Mouse (Mus musculus): ENCODE measurements at regions not wholly inside any gene's neighbourhood (a gene's known extent, or its start where the extent isn't known, plus 50 kb on each side); places are given as distances from the start of the nearest gene placed in this dataset.

DNA sequence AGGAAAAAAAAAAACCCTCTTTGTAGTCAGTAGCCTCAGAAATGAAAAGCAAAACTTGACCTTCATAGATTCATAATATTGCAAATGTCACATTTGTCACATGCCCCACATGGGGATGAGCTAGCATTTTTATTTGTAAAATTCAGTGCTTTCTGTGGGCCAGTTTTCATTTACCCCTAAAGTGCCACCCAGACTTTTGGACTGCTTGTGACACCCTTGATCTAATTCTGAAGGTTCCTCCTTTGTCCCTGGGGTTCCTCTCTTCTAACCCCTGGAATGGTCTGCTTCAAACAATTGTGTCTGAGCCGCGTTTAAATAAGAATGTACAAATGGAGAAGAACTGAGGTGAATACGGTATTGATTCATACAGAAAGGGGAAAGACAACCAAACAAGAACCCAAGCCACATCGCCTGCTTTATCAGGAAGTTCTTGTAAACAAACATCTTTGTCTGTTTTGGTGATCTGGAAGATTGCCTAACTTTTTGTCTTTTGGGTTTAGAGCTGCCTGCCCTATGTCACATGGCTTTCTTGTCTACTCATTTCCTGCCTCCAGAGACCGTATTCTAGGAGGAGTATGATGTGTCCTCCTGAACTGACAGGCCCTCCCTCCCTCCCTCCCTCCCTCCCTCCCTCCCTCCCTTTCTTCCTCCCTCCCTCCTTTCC lies 203.1 kb upstream of the Gm9833 start:
- no peak for DNase-seq (ENCODE audit: extremely low spot score)

- DNase-seq (ENCODE audit: extremely low spot score) = no peak
These were observed 202.3 kb upstream of the Gm9833 start for GRCm38 (mm10) chr3:9885565-9885964.

DNA sequence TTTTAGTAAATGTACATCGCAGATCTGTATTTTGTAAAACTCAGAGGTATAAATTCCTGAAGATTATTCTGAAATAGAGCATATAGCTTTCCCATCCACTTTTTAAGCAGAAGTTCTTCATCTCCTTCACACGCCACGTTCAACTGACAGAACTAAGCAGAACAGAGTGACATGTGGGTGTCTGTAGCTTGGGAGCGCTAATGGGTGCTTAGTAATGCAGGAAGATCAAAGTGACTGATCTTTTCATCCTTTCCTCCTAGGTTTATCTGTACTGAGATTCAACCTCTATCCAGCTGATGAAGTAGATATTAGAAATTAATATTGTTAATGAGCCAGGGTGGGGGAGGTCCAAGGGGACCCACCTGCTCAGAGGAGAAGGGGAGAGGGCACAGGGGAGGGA lies 201.8 kb upstream of the Gm9833 start:
- no peak for DNase-seq (ENCODE audit: extremely low spot score)

DNA sequence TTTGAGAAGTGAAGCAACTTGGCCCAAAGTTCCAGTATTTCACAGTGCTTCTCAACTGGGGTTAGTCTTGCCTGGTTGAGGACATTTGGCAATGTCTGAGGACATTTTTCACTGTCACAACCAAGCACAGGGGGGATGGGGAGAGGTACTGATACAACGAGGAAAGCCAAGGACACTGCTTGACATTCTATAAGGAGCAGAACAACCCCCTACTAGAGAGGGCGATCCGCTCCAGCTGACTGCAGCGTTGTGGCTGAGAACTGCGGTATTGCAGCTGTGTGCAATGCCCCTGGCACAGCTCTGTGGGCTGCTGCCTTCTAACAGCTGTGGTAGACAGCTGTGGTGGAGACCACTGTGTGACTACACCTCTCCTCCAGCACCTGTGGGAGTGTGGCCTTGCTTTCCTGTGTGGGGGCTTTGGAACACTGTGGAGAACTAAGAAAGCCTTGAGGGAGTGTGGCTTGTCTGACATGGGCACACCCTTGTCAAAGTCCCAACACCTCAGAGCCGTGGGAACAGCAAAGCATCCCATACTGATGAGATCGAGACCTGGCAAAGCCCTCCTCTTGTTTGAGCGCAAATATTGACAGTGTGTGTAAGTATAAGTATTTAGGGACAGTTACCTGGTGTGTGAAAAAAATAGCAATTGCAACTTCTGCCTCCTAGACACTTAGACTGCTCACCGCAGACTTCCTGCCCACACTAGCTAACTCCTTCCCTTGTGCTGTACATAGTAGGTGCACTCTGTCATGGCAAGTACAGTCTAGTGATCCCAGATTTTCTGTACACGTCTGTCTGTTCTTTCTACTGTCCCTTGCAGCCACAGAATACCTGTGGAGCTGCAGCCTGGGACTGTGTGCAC lies 200.9 kb upstream of the Gm9833 start:
- DNase-seq (ENCODE audit: extremely low spot score) = no peak

GRCm38 (mm10) chr3:9887627-9887994 lies 200.3 kb upstream of the Gm9833 start:
- no peak for DNase-seq (ENCODE audit: extremely low spot score)

DNA sequence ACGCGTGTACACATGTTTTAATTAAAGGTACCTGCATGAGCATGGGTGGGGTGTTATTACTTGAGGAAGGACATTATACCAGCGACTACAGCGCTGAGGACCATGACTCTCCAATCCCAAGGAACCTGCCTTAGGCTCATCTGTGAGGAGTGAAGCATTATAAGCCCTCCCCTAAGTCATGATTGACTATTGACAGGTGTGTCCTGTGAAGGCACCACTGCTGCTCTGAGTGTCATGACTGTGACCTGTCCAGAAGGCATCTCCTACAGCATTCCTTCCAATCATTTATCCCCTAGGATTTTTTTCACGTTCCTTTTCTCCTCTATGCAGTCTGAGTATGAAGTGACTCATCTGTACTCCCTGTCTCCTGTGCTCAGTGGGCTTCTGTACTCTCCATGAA lies 199.9 kb upstream of the Gm9833 start:
- DNase-seq (ENCODE audit: extremely low spot score) = no peak

DNA sequence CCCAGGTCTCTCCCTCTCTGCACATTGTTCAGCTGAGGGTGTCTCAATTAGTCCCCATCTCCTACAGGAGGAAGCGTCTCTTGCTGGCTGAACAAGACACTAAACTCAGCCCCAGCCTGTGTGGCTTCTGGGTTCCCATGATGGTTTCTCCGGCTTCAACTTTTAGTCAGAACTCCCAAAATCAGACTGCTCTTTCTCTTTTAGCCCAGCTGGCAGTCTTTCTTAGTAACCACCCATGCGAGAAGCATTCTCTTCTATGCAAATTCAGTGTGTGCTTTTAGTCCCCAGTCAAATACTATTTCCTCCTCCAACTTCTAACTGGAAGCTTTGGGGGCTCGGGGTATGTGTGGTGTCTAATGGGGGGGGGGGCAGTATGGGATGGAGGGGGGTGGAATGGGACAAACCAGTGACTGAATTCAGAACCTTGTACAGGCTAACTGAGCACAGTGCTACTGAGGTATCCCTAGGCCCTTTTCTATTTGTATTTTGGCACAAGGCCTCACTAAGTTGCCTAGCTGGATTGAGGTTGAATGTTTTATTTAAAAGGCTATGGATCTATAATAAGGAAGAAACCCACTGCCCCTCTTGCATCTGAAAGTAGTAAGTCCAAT lies 194.9 kb upstream of the Gm9833 start:
- DNase-seq (ENCODE audit: extremely low spot score) = no peak

- DNase-seq (ENCODE audit: extremely low spot score) = no peak
These were observed 192.3 kb upstream of the Gm9833 start for GRCm38 (mm10) chr3:9895396-9896135.

- no peak for DNase-seq (ENCODE audit: extremely low spot score)
These were observed 191.6 kb upstream of the Gm9833 start for GRCm38 (mm10) chr3:9896303-9896702.

DNA sequence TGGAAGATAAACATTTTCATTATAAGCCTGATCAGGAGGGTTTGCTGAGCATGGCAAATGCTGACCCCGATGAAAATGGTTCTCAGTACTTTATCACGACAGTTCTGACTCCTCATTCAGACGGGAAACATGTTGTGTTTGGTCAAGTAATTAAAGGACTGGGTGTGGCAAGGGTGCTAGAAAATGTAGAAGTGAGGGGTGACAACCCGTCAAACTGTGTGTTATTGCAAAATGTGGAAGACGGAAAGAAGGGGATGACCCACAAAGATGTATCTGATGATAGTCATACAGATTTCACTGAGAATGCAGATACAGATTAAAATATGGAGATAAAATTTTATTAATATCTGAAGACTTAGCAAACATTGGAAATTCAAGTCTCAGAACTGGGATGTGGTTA lies 186.2 kb upstream of the Gm9833 start:
- no peak for DNase-seq (ENCODE audit: extremely low spot score)

GRCm38 (mm10) chr3:9913357-9913756 lies 174.6 kb upstream of the Gm9833 start:
- DNase-seq (ENCODE audit: extremely low spot score) = no peak

DNA sequence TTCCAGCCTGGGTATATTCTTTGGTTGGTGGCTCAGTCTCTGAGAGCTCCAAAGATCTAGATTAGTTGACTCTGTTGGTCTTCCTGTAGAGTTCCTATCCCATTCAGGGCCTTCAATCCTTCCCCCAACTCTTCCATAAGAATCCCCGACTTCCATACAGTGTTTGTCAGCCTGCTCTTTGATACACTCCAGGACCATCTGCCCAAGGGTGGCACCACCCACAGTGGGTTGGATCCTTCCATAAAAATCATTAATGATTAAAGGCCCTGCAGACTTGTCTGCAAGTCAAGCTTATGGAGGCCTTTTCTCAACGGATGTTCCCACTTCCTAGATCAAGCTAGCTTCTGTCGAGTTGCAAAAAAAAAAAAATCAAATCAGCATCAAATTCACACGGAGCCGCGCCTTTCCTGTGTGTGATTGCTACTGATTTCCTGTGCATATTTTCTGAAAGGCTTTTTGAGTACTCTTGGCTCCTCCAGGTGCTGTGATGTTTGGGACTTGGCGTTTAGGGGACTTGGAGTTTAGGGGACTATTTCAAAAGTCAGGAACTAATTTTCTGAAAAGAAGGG lies 171.3 kb upstream of the Gm9833 start:
- DNase-seq (ENCODE audit: extremely low spot score) = no peak

DNA sequence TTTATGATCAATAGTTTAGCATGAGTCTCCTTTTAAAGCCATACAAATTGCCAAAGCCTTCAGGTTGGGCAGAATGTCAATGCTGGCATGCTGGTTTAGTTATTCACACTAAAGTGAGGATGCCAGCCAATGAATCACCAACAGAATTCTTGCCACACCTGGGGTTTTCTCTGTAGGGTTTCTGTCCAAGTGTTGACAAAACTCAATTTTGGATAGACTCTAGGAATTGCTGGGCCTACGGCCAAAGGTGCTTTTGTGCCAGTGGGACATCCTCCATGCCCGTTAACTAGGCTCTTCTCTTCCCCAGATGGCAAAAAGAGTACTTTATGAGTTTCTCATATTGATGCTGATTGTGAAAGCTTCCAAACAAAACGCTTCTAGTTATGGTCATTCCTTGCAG lies 167.6 kb upstream of the Gm9833 start:
- DNase-seq (ENCODE audit: extremely low spot score) = no peak

DNA sequence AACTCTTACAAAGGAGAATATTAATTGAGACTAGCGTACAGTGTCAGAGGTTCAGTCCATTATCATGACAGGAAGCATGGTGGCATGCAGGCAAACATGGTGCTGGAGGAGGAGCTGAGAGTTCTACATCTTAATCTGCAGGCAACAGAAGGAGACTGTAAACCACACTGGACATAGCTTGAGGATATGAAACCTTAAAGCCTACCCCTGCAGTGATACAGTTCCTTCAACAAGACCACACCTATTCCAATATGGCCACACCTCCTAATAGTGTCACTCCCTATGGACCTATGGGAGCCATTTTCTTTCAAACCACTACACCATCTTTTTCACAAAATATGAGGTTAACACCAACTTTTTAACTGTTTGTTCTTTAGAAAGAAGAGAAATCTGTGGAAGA lies 166.2 kb upstream of the Gm9833 start:
- DNase-seq (ENCODE audit: extremely low spot score) = no peak

GRCm38 (mm10) chr3:9922541-9923046 lies 165.3 kb upstream of the Gm9833 start:
- no peak for DNase-seq (ENCODE audit: extremely low spot score)

DNA sequence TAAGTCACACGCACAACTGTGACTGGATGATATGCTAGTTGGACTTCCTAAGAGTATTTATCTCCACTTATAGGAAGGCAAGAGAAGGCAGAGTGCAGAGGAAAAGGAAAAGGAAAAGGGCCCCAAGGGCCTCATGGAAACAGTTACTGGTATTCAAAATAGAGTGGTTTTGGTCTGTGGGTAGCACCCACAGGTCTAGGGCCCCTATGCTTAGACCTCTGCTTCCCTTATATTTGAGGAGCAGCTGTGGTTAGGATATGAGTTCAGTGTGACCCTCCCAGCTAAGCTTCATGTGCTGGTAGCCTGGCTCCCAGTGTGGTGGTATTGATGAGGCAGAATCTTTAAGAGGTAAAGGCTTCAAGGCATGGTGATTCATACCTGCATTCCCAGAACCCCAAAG lies 163.3 kb upstream of the Gm9833 start:
- no peak for DNase-seq (ENCODE audit: extremely low spot score)

DNA sequence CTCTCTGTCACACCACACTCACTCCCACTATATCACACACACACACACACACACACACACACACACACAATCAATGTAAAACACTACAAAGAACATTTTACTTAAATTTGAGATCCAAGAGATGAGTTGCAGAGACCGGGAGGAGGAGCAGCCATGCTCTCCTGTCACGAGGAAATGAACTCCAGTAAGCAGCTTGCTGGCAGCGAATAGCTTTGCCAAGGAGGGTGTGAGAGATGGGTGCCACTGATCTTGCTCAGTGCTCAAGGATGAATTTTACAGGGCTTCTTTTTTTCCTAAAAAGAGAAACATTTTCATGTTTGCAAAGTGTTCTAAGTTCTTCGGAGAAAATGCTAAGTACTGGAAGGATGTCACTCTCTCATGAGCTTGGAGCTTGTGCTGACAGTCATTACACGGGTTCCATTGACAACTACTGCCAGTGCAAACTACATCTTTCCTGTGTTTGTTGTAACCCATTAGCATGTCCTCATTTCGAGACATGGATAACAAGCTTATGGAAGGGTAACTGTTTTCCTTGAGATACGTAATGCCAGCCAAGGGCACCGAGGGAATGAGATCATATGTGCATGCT lies 151.0 kb upstream of the Gm9833 start:
- no peak for DNase-seq (ENCODE audit: extremely low spot score)

DNA sequence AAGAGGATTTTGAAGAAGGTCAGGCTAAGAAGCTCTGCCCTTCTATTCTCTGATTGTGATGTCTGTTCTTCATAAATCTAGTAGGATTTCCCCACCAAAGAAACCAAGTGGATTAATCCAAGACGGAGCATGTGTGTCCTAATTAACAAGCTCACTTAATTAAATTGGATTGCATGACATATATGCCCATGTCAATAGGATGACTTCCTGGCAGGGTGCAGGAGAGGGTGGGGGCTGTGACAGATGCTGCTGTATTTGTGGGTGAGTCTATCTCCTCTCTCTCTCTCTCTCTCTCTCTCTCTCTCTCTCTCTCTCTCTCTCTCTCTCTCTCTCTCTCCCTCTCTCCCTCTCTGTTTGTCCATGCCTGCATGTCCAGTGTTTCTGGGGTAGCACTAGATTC lies 149.3 kb upstream of the Gm9833 start:
- no peak for DNase-seq (ENCODE audit: extremely low spot score)

DNA sequence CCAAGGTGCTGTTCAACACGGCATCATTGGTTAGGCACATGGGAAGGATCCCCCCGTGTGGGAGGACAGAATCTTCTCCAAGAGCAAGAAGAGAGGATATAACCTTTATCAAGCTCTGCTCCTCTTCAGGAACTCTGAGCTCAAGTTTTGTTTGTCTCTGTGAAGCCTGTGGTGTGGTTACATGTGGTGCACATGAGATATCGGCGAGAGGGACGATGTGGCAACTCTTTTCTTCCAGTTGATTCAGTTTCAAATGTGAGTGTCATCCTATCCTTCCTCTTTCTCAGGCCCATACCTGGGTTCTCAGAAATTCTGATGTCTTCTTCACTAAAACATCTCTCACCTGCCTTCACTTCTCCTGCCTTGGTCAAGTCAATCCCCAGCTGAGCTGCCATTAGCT lies 145.3 kb upstream of the Gm9833 start:
- DNase-seq (ENCODE audit: extremely low spot score) = no peak

GRCm38 (mm10) chr3:9947357-9948065 lies 140.4 kb upstream of the Gm9833 start:
- DNase-seq (ENCODE audit: extremely low spot score) = peak; percentile 67

GRCm38 (mm10) chr3:9948114-9948513 lies 139.8 kb upstream of the Gm9833 start:
- DNase-seq (ENCODE audit: extremely low spot score) = no peak

Measured in embryo, embryonic 9.5 days (tissue).